Mouse (Mus musculus) common myeloid progenitor, adult 5-6 weeks (primary cell): ENCODE results near the gene Rcn3. TPM values are rescaled to one million over a fixed set of nuclear protein-coding genes. Genes with fewer than 3 reads are reported as not detected.

Source experiments
- ATAC-seq: replicated peaks from 2 replicates; pipeline ENCODE4 v1.8.0; 2016; ENCODE audit warnings: low read depth, mild to moderate bottlenecking, moderate TSS enrichment, inconsistent platforms; ENCODE audit not compliant: poor library complexity, severe bottlenecking
- total RNA-seq: library from RNA; stranded (forward); fragments of 200-1000, 187-1606 nt; gene quantifications from 2 replicates; pipeline ENCODE4 v1.2.3, GENCODE M21; 2017

Gene Rcn3
- total RNA-seq, 1 experiment from 2014 or later: 23.2 TPM

DNA sequence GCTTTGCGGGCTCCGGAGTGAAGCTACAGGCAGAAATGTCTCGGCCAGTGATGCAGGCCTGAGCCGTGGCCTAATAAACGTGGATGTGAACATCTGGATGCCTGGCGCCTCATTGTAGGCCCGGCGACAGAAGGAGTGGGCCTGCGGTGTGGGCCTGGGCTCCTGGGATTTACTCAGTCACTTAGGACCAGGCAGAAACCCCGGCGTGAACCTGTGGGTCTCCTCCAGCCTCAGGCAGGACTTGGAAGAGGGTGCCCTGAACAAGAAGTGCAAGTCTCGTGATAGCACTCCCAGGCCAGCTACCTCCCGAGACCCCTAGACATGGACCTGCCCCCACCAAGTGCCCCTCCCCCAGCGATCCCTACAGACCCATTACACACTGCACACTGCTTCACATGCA, 14.7 kb downstream of the Rcn3 start:
- ATAC-seq: no peak

DNA sequence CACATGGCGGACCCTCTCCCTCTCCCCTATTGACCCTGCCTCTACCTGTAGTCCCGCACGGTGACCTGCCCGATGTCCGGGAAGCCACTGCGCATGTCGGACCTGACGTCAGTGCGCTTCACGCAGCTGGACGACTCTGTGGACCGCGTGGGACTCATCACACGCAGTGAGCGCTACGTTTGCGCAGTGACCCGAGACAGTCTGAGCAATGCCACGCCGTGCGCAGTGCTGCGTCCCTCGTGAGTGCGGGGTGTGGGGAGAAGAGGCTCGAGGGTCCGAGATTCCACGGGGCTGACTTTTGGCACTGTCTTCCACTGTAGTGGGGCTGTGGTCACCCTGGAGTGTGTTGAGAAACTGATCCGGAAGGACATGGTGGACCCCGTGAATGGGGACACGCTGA, 15.5 kb downstream of the Rcn3 start:
- ATAC-seq: no peak

DNA sequence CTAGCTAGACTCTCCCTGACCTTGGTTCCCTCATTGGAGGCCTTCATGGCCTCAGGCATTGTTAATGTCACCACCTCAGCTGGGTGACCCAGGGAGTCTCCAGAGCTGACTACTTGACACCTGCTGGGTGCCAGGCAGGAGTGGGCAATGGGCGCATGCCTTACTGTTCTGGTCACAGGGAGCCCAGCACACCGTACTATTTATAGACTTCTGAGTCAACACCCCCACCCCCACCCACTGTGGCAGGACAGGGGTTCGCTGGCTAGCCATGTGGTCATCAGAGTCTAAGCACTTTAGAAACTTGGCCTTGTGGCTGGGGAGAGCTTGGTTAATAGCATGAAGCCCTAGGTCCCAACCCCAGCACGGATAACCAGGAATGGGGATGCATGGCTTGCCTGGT, 16.6 kb downstream of the Rcn3 start:
- no peak for ATAC-seq

DNA sequence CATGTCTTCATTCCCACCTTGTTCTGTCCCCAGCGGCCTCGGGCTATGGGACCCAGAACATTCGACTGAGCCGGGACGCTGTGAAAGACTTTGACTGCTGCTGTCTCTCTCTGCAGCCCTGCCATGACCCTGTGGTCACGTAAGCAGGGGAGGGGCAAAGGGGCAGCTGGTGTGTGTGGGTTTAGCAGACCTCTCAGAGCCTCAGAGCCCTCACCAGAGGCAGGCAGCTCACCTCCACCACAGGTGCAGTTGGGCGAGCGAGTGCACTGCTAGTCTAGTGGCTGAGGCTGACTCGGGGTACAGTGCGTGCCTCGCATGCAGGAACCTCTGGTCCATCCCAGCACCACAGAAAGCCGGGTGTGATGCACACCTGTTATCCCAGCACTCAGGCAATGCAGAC, 18.1 kb downstream of the Rcn3 start:
- no peak for ATAC-seq

DNA sequence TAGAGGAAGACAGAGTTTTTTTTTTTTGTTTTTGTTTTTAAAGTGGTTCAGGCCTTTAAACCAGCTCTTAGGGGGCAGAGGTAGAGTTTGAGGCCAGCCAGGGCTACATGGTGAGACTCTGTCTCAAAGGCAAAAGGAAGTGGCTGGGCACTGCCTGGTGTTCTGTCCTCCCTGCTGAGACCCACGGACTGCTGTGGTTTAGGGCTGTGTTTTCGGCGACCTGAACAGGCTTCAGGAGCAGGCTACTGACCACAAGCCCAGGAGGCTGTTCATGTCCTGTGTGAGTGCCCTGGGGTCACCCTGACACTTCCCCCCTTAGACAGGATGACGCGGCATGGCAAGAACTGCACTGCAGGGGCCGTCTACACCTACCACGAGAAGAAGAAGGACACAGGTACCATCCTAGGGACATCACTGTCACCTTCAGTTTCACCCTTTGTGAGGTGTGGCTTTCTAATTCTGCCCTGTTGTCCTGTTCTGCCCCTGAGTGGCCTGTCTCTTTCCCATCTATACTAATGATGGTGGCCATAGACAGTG, 18.8 kb downstream of the Rcn3 start:
- ATAC-seq: no peak

DNA sequence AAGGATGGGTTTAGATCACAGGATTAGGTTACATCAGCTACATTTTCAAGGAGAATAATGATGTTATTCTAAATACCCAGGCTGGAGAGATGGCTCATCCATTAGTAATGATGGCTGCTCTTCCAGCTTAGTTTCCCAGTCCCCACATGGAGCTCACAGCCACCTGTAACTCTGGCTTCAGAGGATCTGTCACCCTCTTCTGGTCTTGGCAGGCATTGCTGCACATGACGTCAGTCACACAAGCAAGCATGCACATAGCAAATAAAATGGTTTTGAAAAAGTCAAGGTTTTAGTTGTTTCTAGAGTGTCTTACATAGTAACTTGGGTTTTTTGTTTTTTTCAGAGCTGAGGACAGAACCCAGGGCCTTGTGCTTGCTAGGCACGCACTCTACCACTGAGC, 19.8 kb downstream of the Rcn3 start:
- no peak for ATAC-seq

DNA sequence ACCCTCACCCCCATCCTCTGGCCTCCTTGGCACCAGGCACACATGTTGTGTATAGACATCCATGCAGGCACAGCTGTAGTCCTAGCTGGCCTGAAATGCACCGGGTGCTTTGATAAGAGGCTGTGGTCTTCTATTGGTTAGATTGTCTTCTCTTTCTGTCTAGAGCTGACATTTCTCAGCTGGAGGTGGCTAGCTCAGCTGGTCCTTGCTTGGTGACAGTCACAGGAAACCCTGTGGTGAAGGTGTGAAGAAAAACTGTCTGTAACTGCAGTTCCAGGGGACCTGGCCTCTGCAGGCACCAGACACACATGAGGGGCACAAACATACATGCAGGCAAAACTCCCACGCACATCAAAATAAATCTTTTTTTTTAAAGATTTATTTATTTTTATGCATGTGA, 22.4 kb downstream of the Rcn3 start:
- no peak for ATAC-seq

DNA sequence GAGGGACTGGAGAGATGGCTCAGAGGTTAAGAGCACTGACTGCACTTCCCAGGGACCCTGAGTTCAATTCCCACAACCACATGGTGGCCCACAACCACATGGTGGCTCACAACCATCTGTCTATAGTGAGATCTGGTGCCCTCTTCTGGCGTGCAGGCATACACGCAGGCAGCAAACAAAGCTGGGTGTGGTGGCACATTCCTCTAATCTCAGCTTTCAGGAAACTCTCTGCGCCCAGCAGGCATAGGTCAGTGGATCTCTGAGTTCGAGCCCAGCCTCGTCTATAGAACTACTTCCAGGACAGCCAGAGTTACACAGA, 24.1 kb downstream of the Rcn3 start:
- peak; percentile 57 for ATAC-seq

DNA sequence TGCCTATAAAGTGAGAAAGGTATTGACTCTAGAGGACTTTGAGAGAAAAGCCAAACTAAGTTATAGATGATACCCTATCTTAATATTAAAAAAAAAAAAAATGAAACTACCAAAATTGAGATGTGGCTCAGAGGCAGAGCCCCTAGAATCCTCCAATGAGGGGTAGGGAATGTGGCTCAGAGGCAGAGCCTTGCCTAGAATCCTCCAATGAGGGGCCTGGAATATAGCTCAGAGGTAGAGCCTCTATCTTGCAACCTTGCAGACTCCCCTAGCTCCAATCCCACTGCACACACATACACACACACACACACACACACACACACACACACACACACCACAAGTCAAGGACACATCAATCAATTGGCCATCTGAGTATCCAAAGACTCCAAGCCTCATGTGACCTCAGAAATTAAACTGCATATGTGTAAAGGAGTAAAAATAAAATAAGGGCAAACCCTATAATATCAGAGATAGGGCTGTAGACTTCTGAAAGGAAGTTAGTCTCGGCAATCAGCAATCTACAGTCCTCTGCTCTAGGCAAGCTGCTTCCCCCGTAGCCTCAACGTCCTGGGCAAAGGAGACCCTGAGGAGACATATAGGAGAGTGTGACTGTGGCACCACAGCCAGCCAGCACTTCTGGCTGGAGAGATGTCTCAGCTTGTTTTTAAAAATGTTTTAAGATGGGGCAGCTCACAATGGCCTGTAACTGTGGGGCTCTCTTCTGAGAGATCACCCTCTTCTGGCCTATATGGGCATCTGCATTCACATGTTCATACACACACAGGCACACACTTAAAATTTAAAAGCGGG, 24.6 kb downstream of the Rcn3 start:
- peak; percentile 43 for ATAC-seq

DNA sequence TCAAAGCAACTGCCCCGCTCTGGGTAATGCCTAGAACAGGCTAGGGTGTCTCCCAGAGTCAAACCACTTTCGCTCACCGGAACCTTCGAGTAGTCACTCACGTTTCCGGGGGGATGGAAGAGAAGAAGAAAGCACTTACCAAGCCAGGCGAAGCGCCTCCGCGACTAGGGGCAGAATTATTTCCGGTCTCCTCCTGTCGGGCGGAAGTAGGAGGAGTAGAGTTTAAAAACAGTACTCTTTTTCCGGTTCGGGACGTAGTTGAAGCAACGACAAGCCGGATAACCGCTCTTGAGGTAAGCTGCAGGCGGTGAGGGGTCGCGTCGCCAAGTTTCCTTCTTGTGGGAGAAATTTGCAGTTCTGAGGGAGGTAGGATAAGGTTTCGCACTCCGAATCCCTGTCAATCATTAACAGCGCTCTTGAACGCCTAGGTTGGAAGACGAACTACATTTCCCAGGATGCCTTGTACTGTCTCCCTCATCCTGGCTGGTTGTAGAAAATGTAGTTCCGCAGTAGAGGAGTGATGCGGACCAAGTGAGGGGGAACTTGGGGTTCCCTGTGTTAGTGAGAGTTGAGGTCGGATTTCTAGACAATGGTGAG, 29.7 kb downstream of the Rcn3 start, which contains the start of the genes Nosip and Prrg2:
Gene Nosip (plus strand): TSS at position 191 of the 597 bp plus-strand sequence.
Gene Prrg2 (minus strand): TSS at position 439 of the 597 bp plus-strand sequence.
- peak; percentile 95 for ATAC-seq

DNA sequence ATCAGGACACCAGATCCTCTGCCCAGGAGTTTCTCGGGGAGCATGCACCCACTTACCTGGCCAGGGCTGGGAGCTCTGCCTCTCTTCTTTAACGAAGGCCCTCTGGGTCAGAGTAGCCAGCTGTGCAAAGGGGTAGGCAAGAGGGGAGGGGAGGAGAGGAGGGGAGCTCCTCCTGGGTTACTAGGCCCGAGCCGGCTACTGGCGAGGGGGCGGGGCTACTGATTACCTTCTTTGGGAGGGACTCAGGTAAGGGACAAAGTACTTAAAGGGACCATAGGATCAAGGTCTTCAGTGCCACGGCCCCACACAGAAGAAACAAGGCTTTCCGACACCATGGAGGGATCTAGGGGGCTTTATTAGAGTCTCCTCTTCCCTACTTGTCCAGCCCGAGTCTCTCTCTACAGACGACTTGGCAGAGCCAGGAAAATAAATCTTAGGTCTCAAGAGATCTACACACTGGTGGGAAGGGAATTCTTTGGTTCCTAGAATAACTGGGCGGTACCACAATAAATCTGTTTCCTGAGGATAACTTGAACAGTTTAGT, 30.4 kb downstream of the Rcn3 start:
- ATAC-seq: no peak

DNA sequence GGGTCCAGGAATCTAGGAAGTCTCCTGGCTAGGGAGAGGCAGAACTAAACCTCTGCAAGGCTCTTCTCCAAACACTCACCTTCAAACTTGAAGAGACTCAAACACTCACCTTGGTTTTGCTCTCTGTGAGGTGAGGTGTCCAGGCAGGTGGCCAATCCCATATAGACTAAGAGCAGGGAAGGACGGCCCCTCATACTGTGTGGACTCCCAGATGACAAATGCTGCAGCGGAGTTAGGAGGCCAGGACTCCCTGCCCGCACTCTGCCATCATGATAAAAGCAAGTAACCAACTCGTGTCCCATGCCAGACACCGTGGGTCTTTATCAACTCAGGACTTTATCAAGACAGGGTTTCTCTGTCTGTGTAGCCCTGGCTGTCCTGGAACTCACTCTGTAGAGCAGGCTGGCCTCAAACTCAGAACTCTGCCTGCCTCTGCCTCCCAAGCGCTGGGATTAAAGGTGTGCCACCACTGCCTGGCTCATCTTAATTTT, 31.3 kb downstream of the Rcn3 start:
- ATAC-seq: no peak

DNA sequence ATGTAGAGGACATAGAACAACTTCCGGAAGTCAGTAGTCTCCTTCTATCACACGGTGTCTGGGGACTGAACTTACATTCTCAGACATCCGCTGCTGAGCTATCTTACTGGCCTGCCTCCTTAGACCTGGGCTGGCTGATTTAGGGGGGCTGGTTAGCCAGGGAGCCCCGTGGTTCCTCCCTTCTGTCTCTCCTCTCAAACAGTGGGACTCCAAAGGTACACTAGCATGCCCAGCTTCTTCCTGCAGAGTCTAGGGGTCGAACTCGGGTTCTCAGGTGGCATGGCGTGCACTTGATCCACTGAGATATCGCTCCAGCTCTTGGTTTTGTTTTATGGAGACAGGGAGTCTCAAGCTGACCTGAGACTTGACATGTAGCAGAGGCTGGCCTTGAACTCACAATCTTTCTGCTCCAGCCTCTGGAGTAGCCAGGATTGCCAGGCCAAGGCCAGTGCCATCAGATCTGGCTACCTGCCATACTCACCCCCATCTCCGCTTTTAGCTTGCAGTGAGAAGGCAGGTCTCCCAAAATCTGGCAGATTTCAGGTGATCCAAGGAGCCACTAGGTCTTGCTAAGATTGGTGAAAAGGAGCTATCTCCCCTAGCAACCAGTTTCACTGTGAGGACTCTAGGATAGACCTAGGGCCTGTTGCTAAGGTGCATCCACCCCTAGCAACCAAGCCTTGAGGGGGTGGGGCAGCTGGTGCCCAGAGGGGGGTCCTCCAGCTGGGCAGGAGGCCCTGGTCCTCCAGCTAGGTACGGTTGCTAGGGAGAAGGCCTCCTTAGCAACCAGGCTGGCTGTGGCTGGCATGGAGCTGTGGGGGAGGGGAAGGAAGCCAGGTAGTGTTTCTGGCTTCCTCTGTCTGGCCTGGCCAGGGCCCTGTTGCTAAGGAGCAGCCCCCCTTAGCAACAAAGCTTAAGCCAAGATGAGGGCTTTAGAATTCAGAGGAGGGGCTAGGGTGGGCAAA, 33.1 kb downstream of the Rcn3 start:
- ATAC-seq: no peak

DNA sequence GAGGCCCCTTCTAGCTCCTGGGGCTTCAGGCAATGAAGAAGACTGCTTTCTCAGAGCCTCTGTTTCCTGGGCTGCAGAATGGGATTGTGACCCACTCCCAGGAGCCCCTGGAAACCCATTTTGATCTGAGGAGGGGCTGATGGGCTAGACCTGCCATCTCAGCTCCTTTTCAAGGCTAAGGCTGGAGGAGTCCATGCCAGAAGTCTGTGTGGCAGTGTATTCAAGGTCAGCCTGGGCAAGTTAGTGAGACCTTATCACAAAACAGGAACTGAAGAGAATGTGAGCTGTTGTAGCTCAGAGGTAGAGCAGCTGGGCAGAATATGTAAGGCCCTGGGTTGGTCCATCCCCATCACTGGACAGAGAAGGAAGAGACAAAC, 35.1 kb downstream of the Rcn3 start:
- no peak for ATAC-seq

DNA sequence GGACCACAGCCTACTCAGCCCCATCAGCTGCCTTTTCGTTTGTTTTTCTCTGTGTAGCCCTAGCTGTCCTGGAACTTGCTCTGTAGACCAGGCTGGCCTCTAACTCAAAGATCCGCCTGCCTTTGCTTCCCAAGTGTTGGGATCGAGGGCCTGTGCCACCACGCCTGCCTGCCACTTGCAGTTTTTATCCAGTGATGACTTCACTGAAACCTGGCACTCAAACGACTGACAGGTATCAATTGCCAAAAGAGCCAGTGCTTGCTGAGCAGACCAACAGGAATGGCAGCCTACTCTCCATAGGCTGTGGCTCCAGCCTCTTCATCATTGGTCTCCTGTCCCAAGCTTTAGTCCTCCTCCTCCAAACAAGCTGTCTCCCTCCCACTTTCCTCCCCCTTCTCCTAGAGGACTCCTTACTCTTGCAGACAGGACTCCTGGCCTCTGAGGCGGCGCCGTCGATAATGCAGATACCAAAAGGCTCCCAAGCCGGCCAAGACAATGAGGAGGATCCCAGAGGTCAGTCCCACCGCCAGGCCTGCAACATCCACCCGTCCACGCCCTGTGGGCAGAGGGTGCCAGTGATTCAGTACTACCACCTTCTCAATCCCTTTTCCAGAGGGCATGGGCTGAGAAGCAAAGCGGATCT, 35.6 kb downstream of the Rcn3 start:
- ATAC-seq: no peak

DNA sequence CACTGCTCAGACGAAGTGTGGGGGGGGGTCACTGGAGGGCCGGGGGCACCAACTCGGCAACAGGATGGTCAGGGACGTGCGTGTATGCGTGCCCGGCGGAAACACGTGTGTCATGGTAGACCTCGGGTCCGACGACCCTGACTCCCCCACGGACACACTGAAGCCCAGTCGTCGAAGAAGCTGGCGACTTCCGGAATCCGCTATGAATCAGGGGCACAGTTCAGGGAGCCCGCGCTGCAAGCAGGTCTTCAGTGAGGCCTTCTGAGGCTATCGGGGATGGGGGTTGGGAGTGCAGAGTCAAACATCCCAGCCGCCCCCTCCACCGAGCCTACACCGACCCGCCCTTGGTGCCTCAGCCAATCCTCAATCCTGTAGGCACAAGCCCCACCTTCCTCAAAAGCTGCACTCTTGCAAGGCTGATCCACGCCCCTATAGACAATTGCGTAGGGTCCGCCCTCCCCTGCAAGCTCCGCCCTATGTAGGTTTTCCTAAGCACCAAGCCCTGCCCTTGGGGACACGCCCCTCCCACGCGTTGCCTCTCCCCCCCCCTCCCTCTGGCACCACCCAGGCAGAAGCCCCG, 38.0 kb downstream of the Rcn3 start:
- peak; percentile 93 for ATAC-seq

DNA sequence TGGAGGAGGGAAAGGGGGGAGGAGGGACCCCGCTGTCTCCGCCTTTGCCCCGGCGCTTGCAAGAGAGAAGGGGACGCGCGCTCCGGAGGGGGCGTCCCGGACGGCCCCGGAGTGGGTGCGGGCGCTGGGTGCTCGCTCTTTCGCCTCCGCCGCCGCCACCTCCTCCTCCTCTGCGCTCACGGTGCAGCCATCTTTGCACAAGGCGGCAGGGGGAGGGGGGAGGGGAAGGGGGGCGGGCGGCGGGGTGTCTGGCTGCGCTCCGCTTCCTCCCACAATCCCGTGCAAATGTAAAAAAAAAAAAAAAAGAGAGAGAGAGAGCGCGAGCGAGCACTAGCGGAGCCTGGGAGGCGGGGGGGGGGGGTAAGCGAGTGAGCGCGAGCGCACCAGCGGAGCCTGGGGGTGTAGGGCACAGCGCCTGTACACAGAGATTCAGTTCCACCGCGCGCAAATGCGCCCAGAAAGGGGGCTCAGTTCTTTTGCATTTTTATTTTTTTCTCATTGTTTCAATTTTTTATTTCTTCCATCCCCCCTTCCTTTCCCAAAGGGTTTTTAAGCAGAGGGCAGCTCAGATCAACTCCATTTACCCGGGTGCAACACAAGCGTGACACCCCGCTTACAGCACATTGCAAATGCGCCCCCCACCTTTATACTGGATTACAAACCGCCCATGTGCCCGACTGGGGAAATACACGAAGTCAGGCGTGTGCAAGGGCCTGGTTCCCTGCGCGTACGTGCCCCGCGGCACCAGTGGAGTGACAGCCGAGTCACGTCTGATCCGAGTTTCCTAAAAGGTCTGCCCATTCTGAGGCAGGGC, 38.7 kb downstream of the Rcn3 start:
- peak; percentile 34 for ATAC-seq

DNA sequence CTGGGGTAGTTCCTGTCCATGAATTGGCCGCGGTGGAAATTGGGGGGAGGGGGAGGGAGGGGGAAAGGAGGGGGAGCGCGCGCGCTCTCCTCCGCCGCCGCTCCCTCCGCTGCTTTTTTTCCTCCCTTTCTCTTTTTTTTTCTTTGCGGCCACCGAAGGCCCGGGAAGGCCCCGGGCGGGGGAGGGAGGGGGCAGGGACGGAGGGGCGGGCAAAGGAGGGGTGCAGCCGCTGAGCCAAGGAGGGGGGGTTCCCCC, 39.2 kb downstream of the Rcn3 start, which contains the start of gene Prr12:
Gene Prr12 (minus strand): TSS at position 20 of the 255 bp plus-strand sequence.
- ATAC-seq: no peak
